Mouse (Mus musculus): ENCODE measurements around the gene Cap1.

Cap1 gene

DNA sequence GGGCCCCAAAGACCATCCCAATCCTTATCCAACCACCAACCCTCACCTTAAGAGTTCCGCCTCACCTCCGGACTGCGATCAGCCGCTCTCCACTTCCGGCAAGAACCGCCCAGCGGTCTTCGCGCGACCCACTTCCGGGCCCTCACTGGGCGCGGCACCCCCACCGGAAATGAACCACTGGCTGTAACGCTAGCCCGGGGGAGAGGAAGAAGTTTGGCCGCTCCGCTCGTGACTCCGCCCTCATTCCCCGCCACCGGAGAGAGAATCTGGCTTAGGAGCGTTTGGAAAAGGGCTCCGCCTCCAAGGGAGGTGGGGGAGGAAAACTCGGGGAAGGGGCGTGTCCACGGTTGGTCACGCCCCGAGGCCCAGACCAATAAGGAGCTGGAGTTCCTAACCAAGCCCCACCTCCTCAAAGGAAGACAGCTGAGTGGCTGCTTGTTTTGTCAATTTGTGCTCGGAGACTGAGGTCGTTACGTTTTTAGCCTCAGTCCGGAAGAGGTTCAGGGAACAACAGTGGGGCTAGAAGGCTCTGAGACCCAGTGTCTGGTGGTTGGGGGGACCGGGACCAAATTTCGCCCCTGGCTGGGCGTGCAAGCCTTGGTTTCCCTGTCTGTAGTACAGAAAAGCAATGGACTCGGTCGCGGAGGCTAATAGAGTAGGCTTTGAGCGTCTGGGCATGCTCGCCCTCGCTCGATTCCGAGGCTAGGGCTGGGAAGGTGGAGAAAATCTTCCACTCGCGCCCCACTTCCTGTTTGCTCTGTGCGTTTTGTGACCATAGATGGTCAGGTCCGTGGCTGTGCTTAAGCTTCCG, at the start of gene Cap1:
Cap1 (minus strand) TSS at position 289 of the 811 bp plus-strand sequence.
- DNase-seq: peak; percentile 99

DNA sequence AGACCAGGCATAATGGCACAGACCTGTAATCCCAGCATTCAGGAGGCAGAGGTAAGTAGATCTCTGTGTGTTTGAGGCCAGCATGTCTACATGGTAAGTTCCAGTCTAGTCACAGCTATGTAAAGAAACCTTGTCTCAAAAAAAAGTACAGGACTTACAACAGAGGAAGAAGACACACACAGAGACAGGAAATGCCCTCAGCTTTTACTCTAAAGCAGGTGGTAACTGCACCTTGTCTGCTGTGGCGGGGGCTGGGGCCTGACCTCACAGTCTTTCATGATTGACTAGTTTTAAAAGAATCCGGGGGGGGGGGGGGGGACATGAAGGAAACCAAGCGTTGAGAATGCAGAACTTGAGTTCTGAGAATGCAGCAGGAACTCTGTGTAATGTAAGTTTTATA, 48.0 kb upstream of the Cap1 start:
- peak; percentile 27 for DNase-seq

DNA sequence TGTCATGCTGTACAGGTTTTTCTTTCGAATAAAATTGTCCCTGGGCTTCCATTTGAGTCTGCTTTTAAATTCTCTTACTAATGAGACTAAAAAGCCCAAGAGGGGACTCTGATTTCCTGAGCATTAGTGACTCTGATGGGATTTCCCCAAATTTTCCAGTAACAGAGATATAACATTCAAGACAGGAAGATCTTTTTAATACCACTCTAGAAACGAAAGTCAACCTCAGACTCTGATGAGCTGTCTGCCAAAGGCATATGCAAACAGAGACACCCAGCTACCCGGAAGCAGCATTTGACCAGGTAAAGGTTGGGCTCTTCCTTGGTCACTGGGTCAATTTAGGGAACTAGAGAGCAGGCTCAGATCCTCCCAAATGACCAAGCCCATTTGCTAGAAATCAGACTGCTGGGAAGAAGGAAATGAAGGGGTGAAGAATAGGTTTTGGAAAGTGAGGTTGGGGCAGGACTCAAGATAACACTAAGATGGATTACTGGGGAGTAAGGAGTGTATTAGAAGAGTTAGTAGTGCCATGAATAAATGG, 47.3 kb upstream of the Cap1 start:
- DNase-seq: no peak

DNA sequence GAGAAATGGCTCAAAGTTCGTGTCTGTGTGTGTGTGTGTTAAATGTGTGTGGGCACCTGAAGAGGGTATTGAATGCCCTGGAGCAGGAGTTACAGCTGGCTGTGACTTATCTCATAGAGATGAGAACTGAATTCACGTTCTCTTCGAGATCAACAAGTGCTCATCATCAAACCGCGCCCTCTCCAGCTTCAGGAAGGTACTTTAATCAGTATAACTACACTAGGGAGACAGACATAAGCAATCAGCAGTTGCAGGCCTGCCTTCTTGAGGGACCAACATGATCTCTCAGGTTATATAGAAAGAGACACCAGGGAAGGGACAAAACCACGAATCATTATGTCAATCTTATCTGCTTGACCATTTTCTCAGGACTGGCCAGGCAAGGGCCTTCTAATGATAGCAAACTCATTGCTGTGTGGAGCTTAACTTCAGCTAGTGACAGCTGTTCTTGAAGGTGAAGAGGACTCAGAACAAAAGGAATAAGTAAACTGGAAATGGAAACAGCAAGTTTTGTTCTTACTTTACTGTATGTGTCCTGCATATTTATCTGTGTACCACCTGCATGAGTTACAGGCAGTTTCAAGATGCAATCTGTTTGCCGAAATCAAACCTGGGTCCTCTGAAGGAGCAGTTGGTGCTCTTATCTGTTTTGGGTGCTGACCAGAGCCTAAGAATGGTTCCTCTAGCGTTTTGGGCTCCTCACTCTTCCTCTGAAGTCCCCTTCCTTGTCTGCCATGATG, 46.6 kb upstream of the Cap1 start:
- DNase-seq: no peak

GRCm38 (mm10) chr4:122930939-122931590, 45.2 kb upstream of the Cap1 start:
- no peak for DNase-seq

DNA sequence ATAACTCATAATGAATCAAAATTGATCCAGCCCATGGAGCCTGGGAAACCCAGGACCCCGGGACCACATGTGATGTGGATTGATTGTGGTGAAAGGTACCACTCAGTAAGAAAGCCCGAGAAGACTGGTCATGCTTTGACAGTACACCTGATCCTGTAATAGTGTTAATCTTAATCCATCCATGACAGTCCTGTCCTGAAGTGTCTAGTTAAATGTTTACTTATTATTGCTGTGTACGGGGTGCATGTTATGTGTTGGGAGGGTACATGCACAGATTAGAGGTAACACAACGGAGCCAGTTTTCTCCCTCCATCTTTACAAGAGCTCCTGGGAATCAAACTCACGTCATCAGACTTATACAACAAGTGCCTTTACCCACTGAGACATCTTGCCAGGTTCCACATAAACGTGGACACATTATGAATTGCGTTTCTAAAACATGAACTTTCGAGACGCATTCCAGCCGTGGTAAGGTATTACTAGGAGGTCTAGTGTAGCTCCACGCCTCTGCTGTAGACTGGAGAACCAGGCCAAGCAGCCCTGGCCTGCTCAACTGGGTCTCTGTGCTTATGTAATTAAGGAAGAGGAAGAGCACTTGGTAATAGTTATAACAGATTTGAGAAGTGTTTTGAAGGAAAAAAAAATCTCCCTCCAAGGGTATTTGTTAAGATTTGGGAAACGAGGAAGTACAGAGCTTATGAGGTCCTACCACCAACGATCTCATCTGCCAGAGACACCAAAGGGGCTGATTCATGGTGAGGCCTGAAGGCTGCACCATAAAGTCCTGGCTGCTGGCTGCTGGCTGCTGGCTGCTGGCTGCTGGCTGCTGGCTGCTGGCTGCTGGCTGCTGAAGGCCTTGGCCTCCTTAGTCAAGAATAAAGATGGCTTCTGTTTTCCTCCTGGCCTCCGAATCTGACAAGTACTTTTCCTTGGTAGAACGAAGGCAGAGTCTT, 37.8 kb upstream of the Cap1 start:
- DNase-seq: no peak

GRCm38 (mm10) chr4:122922841-122923240, 37.0 kb upstream of the Cap1 start:
- DNase-seq: no peak

DNA sequence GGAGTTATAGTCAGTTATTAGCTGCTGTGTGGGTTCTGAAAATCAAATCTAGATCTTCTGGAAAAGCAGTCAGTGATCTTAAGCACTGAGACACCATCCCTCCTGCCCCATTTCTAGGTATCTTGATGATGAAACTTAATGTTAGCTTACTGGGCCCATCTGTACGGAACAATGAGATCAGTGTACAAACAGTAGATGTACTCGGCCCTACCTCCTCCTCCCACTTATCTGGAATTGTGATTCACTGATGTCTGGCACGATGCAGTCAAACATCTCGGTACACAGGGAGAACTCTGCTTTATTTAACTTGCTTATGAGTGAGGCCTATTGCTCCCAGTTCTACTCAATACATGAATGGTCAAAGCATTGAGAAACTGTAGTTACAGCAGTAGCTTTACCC, 30.1 kb upstream of the Cap1 start:
- DNase-seq: no peak

DNA sequence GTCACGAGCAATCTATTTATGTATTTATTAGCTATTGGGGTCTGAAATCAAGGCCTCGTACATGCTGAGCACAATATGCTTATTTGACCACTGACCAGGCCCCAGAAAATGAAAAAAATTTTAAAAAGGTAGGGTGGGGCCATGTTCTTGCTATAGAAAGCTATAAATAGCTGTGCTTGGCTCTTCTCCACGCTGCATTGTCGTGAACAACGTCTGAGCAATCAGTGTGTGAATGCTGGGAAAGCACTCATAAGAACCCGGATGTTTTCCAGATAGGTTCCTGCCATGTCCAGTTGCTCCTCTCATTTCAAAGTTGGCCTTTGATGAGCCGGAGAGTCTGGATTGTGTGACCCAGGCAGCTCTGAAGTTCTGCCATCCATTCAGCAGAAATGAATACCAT, 28.3 kb upstream of the Cap1 start:
- no peak for DNase-seq

GRCm38 (mm10) chr4:122912613-122913012, 26.8 kb upstream of the Cap1 start:
- DNase-seq: no peak

GRCm38 (mm10) chr4:122910577-122910976, 24.7 kb upstream of the Cap1 start:
- no peak for DNase-seq

DNA sequence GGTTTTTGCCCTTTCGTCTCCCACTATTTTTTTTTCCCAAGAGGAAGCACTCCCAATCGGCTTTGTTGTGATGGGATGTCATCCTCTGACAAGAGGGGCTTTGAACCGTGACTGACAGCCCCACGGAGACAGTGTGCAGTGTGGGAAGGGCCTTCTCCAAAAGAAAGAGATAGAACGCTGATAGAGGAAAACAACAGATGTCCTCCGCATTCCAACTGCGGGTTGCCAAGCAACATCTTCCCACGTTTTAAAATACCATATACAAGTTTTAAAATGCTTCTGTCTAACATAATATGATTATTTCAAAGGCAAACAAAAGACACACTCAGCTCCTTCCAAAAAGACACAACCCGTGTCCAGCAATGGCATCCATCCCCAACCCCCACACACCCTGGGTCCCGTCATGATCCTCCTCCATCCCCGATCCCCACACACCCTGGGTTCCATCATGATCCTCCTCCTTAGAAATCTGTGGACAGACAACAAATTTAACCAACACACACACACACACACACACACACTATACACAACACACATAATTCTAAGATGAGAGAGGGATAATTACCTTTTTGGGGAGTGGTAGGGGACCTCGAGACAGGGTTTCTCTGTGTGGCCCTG, 23.8 kb upstream of the Cap1 start:
- no peak for DNase-seq

DNA sequence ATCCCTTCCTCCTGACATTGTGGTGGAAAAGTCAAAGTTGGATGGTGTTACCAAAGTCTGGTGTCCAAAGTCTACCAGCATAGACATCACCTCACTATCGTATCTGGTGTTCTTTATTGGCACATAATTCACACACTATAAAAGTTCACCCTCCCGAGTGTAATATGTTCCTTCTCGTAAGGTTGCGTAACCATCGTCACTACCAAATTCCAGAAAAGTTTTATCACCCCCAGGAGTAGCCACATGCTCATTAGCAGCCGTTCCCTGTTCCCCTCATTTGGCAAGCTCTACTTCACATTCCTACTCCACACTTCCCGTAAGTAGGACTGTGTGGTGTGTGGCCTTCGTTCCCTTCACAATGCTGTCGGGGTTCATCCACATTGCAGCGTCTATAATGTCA, 19.5 kb upstream of the Cap1 start:
- DNase-seq: no peak

GRCm38 (mm10) chr4:122903709-122904108, 17.9 kb upstream of the Cap1 start:
- DNase-seq: no peak

DNA sequence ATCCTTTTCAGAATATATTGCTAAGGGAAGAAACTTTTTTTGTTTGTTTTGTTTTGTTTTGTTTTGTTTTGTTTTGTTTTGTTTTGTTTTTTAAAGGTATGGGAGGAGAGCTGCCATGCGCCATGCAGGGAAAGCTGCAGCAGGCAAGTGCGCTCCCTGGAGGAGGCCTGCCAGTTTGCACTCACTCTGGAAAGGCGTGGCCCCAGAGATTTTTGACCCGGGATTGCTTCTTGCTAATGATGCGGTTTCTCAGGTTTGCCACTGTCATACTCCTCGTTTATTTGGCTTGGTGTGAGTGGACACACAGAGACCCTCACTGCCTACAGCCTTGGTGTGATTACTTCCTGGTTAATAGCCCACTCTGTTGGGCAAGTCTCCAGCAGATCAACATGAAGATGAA, 16.3 kb upstream of the Cap1 start:
- DNase-seq: no peak

- peak; percentile 74 for DNase-seq
These were observed 12.5 kb upstream of the Cap1 start for GRCm38 (mm10) chr4:122898313-122898712.

DNA sequence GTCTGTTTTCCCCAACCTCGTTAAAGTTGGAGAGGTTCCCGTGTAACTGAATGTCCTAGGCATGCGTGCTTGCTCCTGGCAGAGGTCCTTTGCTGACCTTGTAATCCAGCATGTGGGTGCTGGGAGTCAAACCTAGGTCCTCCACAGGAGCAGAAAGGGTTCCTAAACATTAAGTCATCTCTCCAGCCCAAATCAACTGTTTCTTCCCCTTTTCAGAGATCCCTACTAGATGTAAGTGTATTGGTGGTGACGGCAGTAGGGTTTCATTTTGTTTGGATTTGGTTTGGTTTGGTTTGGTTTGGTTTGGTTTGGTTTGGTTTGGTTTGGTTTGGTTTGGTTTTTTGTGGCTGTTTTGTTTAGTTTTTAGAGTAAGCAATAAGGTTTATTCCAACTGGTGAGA, 11.9 kb upstream of the Cap1 start:
- no peak for DNase-seq

DNA sequence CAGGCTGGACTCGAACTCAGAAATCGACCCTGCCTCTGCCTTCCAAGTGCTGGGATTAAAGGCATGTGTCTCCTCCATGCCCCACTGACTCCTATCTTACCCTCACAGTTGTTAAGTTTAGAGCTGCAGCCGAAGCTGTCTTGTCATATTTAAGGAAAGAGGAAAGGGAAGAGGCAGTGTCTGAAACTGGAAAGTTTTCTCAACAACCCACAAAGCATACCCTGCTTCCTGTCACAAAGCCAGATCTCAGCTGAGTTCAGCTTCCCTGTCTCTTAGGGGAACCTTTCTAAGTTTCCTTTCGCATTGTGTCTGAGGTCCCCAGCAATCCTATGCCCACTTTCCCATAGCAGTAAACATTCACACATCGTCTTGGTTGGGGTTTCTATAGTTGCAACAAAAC, 6.3 kb upstream of the Cap1 start:
- DNase-seq: no peak

DNA sequence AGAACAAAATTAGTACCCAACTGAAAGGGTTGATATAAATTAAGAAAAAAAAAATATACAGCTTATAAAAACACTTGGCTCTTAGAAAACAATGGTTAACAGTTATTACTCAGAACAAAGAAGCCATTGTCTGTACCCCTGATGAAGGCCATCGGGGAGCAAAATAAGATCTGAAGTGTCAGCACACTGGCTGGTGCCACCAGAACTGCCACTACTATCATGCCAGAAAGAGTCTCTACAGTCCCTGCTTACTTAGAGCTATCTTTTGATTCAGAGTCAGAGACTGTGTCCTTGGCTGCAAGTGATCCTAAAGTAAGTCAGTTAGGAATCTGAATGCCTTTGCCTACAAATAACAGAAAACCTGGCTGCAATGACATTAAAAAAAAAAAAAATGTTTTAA, 5.7 kb upstream of the Cap1 start:
- DNase-seq: no peak

DNA sequence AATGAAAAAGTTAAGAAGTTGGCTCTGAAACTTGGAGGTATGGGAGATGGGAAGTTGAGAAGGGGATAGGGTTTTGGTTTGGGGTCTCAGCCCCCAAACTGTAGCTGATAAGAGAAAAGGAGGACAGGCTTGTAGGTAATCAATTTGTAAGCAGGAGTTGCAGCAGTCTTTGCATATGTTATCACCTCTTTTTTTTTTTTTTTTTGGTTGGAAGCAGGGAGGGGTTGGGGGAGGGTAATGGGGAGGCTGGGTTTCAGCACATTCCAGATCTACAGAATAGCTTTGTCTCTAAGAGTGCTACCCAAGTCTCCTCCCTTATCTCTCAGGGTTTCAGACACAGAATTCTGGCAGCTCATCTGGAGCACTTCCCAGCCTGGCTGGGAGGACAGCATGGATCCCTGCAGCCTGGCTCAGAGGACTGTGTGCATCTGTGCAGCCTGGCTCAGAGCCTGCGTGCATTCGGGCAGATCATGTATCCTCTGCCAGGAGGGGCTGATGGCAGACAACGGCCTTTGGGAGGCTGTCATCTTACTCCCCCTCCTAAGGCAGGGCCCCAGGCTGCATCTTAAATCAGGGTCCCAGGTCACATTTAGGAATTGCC, 5.1 kb upstream of the Cap1 start:
- DNase-seq: peak; percentile 60

- DNase-seq: no peak
These were observed 1.5 kb upstream of the Cap1 start for GRCm38 (mm10) chr4:122887336-122887735.

All from kidney, postnatal 14 days (tissue).